Mouse (Mus musculus): Measurements from ENCODE around the gene Gfra1. TPM values are rescaled to one million over a fixed set of nuclear protein-coding genes. Genes with fewer than 3 reads are reported as not detected.

Gfra1 gene
- total RNA-seq, 2 experiments from 2014 or later, result 3.4 to 3.5 TPM

GRCm38 (mm10) chr19:58395785-58396603 is 59.7 kb downstream of the Gfra1 start:
- no peak for DNase-seq (ENCODE audit: low spot score)

GRCm38 (mm10) chr19:58393121-58393520 is 62.6 kb downstream of the Gfra1 start:
- DNase-seq (ENCODE audit: low spot score), result no peak

GRCm38 (mm10) chr19:58391796-58392195 is 63.9 kb downstream of the Gfra1 start:
- no peak for DNase-seq (ENCODE audit: low spot score)

- no peak for DNase-seq (ENCODE audit: low spot score)
These were observed 66.2 kb downstream of the Gfra1 start for GRCm38 (mm10) chr19:58389466-58389865.

GRCm38 (mm10) chr19:58388851-58389447 is 66.8 kb downstream of the Gfra1 start:
- no peak for DNase-seq (ENCODE audit: low spot score)

- DNase-seq (ENCODE audit: low spot score), result no peak
These were observed 72.4 kb downstream of the Gfra1 start for GRCm38 (mm10) chr19:58383273-58383672.

- DNase-seq (ENCODE audit: low spot score), result no peak
These were observed 73.2 kb downstream of the Gfra1 start for GRCm38 (mm10) chr19:58382535-58382934.

- DNase-seq (ENCODE audit: low spot score), result no peak
These were observed 77.7 kb downstream of the Gfra1 start for GRCm38 (mm10) chr19:58377969-58378368.

GRCm38 (mm10) chr19:58376675-58377102 is 79.0 kb downstream of the Gfra1 start:
- no peak for DNase-seq (ENCODE audit: low spot score)

GRCm38 (mm10) chr19:58374648-58375047 is 81.1 kb downstream of the Gfra1 start:
- no peak for DNase-seq (ENCODE audit: low spot score)

- DNase-seq (ENCODE audit: low spot score), result no peak
These were observed 81.6 kb downstream of the Gfra1 start for GRCm38 (mm10) chr19:58374155-58374554.

GRCm38 (mm10) chr19:58368513-58368912 is 87.2 kb downstream of the Gfra1 start:
- DNase-seq (ENCODE audit: low spot score), result no peak

GRCm38 (mm10) chr19:58364688-58365087 is 91.0 kb downstream of the Gfra1 start:
- no peak for DNase-seq (ENCODE audit: low spot score)

- DNase-seq (ENCODE audit: low spot score), result no peak
These were observed 94.7 kb downstream of the Gfra1 start for GRCm38 (mm10) chr19:58360982-58361381.

- no peak for DNase-seq (ENCODE audit: low spot score)
These were observed 97.6 kb downstream of the Gfra1 start for GRCm38 (mm10) chr19:58358063-58358462.

GRCm38 (mm10) chr19:58353953-58354352 is 101.8 kb downstream of the Gfra1 start:
- DNase-seq (ENCODE audit: low spot score), result no peak

- no peak for DNase-seq (ENCODE audit: low spot score)
These were observed 102.3 kb downstream of the Gfra1 start for GRCm38 (mm10) chr19:58353260-58353870.

GRCm38 (mm10) chr19:58349890-58350408 is 105.8 kb downstream of the Gfra1 start:
- DNase-seq (ENCODE audit: low spot score), result no peak

GRCm38 (mm10) chr19:58345137-58345536 is 110.6 kb downstream of the Gfra1 start:
- no peak for DNase-seq (ENCODE audit: low spot score)

- DNase-seq (ENCODE audit: low spot score), result no peak
These were observed 114.4 kb downstream of the Gfra1 start for GRCm38 (mm10) chr19:58341351-58341750.

GRCm38 (mm10) chr19:58340221-58340620 is 115.5 kb downstream of the Gfra1 start:
- DNase-seq (ENCODE audit: low spot score), result no peak

- DNase-seq (ENCODE audit: low spot score), result no peak
These were observed 118.9 kb downstream of the Gfra1 start for GRCm38 (mm10) chr19:58336802-58337201.

Measured in gastrocnemius, adult 18-20 months (tissue).